Mouse (Mus musculus): ENCODE results near the gene Ces1a.

Ces1a gene

DNA sequence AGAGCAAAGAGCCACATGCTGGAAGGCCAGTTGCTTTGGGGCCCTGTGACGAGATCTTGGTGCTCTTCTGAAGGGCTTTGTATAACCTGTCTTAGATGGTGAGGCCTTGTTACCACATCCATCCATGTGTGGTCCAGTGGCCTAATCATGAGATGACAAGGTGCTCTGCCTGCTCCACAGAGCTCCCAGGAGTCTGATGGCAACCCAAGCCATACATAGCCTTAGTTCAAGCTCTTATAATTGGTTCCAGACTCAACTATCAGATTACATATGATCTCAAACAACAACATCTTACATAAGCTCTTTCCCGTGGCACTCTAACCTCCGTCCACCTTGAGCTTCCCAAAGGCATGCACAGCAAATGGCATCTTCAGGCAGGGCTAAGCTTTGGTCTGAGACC lies at the start of gene Ces1a:
Ces1a (minus strand) TSS at position 101 of the 400 bp plus-strand sequence.
- CTCF ChIA-PET = no interaction called here

DNA sequence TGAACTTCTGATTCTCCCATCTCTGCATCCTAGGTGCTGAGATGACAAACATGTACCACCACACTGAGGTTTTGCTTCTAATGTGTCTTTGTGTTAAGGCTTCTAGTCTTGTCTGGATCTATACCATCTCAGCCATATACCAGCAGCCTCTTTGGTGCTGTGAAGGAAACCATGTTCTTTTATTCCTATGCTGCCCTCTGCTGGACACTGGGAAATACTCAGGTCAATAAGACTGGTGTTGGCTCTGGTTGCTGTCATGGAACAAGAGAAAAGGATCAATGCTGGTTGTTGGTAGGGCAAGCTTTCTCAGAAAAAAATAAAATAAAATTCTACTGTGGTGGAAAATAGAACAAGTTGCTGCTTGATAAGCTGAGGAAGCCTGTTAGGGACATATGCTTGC lies 47.4 kb upstream of the Ces1a start:
- CTCF ChIA-PET = no interaction called here

DNA sequence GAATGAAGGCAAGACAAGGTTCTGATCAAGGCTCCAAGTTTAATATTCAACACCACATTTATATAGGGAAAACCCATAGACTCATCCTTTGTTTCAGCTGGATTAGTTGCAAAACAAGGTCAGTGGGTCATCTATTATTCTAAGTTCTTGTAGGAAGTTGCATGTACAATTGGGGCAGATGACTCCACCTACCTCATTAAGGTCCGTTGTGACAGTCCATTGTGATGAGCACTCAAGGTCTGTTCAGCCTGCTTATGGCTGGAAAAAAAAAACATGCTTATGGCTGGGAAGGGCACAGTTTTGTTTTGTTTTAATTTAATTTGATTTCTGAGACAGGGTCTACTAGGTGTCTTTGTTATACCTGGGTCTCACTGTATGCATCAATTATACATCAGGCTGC lies 43.3 kb upstream of the Ces1a start:
- CTCF ChIA-PET = no interaction called here

DNA sequence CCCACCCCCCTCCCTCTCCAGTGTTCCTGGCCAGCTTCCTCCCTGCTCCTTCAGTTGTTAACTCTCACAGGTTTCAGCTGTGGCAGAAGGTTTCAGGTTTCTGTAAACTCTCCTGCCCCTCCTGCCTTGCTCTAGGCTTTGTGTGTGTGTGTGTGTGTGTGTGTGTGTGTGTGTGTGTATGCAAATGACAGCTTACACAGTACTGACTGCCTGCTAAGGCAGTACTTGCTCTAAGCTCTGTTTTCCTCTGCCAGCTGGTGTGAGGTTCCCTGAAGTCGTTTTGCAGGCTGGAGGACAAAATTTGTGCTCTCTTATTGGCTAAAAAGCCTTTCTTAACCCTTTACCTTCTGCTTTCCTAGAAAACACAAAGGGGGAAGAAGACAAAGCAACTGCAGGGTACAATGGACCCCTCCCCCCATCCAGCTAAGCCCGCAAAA lies 40.7 kb upstream of the Ces1a start:
- CTCF ChIA-PET = no interaction called here

DNA sequence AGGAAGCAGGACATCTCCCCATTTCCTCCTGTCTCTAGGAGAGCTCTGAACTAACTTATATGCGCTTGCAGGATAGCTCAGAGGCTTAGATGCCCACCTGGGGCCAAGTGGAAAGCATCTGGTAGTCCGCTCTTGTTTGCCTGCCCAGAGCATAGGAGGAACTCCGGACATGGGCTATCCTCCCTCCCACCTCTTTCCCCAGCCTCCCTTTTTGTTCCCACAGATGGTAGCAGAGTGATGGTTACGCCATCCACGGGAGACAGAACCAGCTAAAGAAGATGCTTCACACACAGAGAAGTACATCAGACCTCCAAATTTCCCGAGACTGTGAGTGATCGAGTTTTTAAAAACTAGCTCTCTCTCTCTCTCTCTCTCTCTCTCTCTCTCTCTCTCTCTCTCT lies 40.2 kb upstream of the Ces1a start:
- CTCF ChIA-PET = no interaction called here

DNA sequence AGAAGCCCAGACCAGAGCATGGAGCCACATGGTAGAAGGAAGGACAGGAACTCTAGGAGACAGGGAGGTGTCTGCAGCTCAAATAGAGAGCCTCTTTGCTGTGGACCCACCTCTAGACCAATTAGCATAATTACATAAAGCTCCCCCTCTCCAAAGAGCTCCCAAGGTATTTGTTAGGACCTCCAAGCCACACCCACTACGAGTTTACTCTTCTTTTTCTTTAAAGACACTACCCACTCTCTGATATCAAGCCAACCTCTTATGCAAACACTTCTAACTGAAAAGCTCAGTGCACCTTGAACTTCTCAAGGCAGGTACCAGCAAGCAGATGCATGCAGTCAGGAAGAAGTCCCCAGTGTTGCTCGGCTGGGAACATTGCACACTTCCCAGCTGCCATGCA lies 31.9 kb upstream of the Ces1a start, which contains the start of gene Ces1b:
Ces1b (minus strand) TSS at position 131 of the 400 bp plus-strand sequence.
- CTCF ChIA-PET = no interaction called here

DNA sequence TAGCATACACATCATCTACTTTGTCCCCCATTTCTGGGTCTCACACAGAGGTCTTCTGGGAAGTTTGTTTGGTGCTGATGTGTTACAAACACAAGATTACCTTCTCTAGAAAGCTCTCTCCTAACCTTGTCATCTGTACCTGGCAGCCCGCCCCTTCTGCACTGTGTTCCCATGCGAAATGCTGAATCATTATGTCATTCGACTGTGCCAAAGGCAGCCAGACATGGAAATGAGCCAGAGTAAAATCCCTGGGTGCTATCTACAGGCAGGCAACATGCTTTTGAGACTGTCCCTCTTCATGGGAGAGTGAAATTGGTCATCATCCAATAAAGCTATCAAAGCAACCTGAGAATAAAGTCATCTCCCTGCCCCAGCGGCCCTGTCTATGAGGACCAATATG lies 27.3 kb upstream of the Ces1a start:
- CTCF ChIA-PET = no interaction called here

DNA sequence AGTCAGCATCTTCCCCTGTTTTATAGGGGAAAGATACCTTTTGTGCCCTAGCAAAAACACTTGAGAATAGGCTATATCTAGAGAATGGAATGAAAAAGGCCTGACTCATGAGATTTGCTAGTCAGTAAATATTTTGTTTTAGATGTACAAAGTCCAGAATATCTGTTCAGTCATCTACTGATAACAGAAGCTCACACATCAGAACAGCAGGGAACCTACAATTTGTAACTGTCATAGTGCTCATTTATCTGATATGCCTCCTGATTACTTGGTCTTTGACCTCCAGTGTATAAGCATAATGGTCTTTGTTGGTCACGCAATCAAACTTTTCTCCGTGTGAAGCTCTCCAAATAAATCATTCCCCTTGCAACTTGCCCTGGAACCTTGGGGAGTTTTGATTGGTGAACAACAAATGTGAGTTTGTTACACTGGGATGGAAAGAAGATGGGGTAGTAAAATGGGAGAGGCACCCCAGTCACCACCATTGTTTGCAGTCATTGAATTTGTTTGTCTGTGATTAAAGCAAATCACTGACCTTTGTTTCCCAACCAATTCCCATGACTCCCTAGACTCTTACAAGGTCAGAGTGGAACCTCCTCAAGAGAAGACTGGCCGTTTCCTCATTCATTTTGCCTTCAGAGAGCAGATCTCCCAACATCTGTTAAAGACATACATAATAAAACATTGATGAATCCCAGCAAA lies 15.6 kb upstream of the Ces1a start:
- CTCF ChIA-PET = no interaction called here

DNA sequence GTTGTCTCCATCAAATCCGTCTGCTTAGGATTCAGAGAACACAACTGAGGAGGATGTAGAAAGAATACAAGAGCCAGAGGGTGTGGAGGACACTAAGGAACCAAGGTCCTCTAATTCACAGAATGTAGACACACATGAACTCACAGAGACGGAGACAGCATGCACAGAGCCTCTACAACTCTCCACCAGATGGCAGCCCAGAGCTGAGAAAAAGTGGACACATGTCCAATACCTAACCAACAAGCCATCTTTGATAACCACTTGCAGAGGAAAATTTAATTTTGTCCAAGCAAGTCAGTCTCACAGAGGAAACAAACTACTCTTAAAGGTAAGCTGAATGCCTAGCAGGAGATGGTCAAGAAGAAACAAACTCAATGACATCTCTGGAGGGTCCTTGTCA lies 11.2 kb upstream of the Ces1a start:
- CTCF ChIA-PET = no interaction called here

DNA sequence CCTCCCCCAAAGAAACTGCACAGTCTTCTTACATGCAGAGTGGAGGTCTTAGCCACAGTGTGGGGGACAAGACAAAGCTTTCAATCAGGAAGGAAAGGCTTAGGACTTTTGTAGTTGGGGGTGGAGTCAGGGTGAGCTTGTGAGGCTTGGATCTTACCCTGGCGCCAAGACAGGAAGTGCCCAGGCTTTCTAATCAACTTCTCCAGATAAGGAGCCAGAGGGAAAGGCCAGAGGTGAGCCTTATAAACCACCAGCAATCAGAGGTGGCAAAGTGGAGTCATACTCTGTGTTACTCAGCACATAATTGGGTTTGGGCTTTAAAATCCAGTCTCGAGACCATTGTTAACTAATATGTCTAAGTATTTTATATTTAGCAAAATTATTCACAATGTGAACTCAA lies 7.2 kb upstream of the Ces1a start:
- CTCF ChIA-PET = no interaction called here

DNA sequence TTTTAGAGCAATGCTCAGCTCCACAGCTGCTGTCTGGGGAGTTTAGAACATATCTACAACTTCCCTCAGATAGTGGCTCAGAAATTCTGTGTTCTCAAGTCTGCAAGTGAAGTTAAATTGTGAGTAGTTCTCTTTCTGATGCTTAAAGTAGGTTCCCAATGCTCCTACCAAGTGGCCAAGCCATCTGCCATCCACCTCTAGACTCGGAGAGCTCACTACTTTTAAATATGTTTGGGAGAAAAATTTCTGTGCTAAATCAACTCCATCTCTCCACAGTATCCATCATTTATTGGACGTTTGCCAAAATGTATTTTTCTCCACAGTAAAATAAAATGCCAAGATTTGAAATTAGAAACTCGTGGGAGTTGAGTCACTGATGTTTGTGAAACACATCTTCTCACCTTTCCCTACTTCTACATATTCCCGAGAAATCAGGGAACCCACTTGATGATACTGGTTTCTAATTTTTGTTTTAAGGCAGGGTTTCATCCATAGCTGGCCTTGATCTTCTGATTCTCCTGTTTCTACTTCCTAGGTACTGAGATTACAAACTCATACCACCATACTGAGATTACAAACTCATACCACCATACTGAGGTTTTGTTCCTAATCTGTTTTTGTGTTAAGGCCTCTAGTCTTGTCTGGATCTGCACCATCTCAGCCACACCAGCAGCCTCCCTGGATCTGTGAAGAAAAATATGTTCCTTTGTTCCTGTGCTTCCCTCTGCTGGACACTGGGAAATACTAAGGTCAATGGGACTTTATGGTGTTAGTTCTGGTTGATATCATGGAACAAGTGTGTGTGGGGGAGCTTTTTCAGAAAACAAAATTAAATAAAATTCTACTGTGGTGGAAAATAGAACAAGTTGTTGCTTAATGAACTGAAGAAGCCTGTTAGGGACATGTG lies 771 bp upstream of the Ces1a start:
- CTCF ChIA-PET = no interaction called here

DNA sequence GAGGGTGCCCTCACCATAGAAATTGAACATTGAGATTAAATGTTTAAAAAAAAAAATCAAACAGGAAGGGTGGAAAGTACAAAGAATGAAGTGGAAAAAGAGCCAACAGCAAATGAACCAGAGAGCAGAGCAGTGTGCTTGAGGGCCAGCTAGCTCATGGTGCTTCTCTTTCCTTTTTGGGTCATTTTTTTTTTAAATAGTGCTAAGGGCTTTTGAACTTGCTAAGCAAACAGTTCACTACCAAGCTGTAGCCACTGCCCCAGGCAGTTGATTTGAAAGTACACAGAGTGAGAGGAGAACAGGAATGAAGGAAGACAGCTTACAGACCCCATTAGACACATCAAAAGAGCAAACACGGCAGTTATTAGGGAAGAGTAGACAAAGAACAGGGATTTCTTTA lies 4.9 kb downstream of the Ces1a start:
- CTCF ChIA-PET = no interaction called here

DNA sequence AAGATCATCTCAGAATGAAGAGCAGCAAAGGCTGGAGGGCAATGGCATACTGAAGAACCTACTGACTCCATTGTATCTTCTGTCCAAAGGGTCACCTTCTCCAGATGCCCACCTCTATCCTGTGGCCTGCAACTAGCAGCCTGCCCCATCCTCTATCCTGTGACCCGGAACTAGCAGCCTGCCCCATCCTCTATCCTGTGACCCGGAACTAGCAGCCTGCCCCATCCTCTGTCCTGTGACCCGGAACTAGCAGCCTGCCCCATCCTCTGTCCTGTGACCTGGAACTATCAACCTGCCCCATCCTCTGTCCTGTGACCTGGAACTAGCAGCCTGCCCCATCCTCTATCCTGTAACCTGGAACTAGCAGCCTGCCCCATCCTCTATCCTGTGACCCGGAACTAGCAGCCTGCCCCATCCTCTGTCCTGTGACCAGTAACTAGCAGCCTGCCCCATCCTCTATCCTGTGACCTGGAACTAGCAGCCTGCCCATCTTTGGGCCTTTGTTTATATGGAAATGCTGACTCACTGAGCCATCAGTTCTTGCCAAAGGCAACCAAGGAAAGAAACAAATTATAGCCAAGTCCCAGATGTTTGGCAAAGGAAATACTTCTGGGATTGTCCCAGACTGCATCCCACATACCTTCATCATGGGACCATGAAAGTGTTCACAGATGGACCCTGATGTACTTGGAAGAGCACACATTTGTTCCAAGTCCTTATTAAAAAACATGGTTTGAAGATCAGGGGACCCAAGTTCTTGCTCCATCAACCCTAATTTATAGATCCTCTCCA lies 7.0 kb downstream of the Ces1a start:
- CTCF ChIA-PET = no interaction called here

DNA sequence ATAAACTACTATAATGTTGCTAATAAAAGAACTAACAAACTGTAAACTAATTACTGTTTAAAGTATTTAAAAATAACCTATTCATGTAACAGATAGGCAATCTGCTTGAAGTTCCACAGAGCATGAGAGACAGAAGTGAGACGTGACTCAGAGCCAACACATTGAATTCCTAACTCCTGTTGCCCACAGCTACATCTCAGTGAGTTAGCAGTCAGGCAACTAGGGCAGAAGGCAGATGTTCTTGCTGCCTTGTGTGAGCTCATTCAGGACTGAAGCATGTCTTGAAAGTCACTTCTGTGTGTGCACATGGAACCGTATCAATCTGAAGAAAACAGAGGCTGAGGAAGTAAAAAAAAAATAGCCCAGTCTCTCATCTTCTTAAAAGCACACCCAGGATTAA lies 7.7 kb downstream of the Ces1a start:
- CTCF ChIA-PET = no interaction called here

DNA sequence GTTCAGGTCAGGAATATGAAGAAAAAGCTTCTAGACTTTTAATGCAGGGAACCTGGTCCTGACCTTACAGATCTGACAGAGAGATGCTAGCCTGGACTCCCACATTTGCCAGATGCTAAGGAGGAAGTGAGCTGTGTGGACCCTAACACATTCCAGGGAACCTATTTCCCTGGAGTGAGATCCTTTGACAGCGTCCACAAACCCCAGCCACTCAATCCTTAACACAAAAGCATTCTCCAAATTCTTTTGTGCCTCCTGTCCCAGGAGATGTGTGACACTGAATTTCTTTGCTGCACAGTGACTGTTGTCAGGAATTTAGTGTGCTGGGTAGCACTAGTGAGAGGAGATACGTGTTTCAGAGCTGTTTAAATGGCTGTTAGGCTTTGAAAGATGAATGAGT lies 9.2 kb downstream of the Ces1a start:
- CTCF ChIA-PET = no interaction called here

DNA sequence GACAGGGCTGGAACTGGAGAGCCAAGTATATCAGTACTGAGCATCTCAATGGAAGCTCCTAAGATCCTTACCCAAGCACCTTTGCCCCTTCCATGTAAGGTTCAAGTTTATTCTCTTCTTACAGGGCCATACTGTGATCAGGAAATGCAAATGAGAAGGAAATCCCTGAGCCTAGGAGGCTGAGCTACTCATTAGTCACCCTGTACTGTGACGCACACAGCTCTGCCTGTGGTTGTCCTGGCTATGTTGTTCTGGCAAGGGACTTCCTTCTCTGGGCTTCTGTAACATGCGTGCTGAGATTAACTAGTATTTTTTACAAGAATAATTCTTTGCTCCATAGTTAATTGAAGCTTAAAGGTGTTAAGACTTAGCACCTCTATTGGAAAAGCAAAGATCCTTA lies 17.3 kb downstream of the Ces1a start:
- CTCF ChIA-PET = no interaction called here

DNA sequence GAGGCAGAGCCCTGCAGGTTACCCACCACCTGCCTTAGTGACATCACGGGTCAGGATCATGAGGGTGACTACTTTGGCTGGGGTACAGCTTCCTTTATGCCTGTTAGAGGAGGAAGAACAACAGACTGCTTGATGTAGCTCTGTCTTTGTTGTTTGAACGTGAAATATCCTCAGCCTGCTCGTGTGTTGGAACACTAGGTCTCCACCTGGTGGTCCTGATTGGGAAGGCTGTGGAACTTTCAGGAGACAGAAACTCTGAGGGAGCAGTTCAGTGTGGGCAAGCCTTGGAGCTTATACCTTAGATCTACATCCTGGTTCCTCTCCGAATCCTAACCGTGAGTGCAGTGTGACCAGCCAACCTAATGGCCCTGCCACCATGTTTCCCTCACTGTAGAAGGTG lies 26.3 kb downstream of the Ces1a start:
- CTCF ChIA-PET = no interaction called here

DNA sequence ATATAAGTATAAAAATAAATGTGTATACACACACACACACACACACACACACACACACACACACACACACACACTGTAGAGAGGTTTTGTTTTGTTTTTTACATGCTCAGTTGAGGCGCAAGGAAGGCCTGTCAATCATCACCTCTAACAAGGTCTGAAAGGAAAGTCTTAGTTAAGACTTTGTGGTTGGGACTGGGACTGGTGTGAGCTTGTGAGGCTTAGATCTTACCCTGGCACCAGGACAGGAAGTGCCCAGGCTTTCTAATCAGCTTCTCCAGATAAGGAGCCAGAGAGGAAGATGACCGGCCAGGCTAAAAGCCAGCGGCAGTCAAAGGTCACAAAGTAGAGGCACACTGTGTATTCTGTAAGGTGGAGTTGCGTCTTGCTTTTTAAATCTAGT lies 33.7 kb downstream of the Ces1a start:
- CTCF ChIA-PET = interaction anchor here (0.7 kb wide), 1 partner anchor 322 kb away, joined by 6 read pairs; no protein-coding TSS in a partner anchor

DNA sequence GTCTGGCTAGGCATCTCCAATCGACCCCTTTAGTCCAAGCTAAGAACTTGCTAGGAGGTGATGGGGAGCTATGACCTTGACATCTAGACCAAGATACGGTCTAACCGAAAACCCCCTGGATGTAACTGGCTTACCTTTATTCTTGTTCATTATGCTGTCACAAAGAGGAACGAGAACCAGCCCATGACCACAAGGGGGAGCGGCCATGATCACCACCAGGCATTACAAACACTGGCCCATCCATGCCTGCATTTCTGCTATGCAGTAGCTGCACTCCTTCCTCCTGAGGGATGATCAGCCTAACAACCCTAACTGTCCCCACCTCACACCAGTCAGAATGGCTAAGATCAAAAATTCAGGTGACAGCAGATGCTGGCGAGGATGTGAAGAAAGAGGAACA lies 35.8 kb downstream of the Ces1a start:
- CTCF ChIA-PET = no interaction called here

DNA sequence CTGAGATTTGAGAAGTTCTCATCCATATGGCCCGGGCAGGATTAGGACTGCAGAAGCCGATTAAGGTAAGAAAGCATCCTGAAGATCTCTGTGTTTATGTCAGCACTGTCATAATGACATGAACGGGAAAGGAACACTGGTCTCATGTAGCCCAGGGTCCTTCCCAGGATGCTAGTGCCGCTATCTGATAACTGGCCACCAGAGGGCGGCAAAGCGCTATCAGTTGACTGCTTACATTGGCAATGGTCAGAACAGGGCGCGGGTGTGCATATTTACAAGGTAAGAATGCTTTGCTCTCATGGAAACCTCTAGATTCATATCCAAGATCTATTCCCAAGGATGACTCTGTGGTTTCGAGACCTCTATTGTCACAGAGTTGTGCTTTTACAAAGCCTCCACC lies 36.6 kb downstream of the Ces1a start:
- CTCF ChIA-PET = no interaction called here

DNA sequence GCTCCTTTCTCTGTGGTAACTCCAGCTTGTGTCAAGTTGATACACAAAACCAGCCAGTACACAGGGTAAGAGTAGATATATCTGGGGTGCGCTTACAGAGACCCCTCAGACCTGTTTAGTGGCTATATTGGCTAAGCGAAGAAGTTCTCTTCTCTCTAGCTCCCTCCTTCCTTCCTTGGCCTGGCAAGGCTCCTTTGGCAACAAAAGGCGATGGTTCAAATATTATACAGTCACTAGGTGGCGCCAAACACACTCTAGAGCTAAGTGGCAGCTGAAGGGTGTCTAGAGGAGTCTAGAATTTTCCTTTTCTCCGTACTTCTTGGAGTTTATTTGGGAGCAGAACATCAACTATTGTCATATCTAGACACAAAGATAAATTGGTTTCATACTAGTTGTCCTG lies 37.7 kb downstream of the Ces1a start:
- CTCF ChIA-PET = interaction anchor here (0.6 kb wide), 1 partner anchor 1559 kb away, joined by 4 read pairs; no protein-coding TSS in a partner anchor

DNA sequence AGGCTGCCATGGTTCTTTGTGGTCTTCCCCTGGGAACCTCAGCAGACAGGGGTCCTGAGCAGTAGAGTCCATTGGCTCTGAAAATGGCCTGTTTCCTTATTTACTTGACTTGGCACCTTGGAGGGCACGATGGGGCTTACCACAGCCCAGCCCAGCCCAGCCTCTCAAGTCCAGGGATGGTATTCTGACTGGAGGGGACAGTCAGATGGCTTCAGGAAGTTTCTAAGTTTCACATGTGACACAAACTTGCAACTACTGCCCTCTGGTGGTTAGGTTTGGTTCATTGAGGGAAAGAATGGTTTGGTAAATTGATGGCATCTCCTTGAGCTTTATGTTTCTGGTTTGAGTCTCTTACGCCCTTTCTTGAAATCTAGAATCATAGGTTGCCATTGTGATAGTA lies 49.4 kb downstream of the Ces1a start:
- CTCF ChIA-PET = no interaction called here

DNA sequence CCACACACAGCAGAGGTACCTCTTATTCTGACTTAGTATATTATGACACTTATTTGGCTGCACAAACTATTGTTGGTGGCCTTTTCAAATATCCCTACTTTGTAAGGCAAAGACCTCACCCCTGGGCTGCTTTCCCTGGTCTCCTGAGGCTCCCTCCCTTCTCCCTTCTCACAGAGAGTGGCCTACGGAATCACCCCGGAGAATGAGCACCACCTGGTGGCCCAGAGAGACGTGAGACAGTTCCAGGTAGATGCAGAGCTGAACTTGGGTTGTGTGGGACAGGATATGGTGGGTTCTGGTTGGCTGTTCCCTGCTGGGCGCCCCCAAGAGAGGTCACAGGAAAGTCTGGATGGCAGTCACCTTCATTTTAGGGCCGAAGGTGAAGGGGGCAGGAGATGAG lies 51.2 kb downstream of the Ces1a start:
- CTCF ChIA-PET = no interaction called here

Data from spleen, embryonic (tissue).